Mouse (Mus musculus) myocyte (in vitro differentiated cells): ENCODE results near the gene Fbn1.

Source experiments
- E2F4 ChIP-seq: IDR thresholded peaks from one replicate; pipeline ENCODE4 v1.6.1; 2011; ENCODE audit warnings: mild to moderate bottlenecking, control low read depth, moderate library complexity; ENCODE audit not compliant: insufficient read depth
- REST ChIP-seq: IDR thresholded peaks from one replicate; pipeline ENCODE4 v1.6.1; 2011; ENCODE audit warnings: mild to moderate bottlenecking, control low read depth, moderate library complexity; ENCODE audit not compliant: insufficient read depth, insufficient read length
- USF1 ChIP-seq: IDR thresholded peaks from one replicate; pipeline ENCODE4 v1.6.1; 2011; ENCODE audit warnings: low read depth, mild to moderate bottlenecking, control low read depth, moderate library complexity

GRCm38 (mm10) chr2:125418546-125418945 is 89.2 kb downstream of the Fbn1 start:
- TF ChIP-seq REST (no peak), E2F4 (no peak), USF1 (no peak)
